Mouse (Mus musculus) spleen, adult 18-20 months (tissue): Measurements from ENCODE around the gene Sspn.

ENCODE experiments used
- DNase-seq, 2 experiments: peaks; one replicate each; pipeline ENCODE4 v3.0.0; 2022; ENCODE audit warnings: mixed read lengths in 2 of 2

Gene Sspn

DNA sequence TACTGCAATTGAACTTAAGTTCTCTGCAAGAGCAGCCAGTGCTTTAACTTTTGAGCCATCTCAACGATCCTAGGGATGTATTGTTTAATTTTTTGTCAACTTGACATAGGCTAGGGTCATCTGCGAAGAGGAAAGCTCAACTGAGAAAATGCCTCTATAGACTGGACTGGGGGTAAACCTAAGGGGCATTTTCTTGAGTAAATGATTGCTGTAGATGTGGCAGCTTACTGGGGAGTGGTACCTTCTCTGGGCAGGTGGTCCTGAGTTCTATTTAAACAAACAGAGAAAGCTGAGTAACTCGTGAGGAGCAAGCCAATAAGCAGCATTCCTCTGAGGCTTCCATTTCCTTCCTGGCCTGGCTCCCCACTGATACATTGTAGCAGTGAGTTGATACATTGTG lies at the start of gene Sspn:
Gene Sspn, plus strand, starts transcription at position 301 of the 400 bp plus-strand sequence.
- no peak for DNase-seq

DNA sequence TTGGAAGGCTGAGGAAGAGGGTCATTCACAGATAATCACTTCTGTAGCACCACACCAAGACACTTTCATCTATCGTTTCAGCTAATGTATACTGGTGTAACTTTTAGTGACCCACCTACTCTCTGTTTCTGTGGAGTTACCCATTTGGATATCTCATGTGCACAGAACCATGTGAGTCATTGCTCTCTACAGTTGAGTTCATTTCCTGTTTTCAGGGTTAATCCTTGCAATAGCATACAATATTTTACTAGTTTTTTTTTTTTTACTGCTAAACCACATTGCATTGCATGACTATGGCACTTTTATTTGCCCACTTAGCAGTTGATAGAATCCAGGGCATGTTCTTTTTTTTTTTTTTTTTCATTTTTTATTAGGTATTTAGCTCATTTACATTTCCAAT lies 48.4 kb upstream of the Sspn start:
- no peak for DNase-seq

DNA sequence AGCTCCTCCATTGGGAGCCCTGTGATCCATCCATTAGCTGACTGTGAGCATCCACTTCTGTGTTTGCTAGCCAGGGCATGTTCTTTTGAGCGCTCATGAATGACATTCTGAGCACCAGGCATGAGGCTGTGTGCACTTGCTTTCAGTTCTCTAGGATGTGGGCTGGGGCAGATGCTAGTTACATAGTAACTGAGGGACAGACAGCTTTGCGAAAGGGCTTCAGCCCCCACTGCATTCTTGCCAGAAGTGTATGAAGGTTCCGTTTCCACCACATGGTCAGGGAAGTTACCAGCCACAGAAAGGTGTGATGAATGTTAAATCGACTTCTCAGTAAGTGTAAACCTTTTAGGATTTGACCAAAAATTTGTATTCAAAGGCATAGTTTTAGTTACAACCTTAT lies 47.8 kb upstream of the Sspn start:
- no peak for DNase-seq

DNA sequence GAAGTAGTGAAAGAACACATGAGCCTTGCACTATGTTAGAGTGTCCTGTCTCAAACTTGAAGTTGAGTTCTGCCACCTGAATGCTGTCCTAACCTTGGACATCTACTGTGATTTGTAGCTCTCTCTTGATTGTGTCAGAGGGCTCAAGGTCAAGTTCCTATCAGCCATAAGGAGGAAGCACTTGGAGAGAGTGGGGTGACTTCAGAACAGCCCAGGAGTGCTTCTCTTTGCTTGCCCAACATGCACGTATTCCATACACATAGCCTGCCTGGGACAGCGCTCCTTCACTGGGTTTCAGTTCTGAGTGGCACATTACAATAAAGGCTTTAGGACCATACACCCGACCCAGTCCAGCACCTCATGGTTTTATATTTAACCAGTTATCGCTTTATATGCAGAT lies 46.4 kb upstream of the Sspn start:
- DNase-seq: no peak

DNA sequence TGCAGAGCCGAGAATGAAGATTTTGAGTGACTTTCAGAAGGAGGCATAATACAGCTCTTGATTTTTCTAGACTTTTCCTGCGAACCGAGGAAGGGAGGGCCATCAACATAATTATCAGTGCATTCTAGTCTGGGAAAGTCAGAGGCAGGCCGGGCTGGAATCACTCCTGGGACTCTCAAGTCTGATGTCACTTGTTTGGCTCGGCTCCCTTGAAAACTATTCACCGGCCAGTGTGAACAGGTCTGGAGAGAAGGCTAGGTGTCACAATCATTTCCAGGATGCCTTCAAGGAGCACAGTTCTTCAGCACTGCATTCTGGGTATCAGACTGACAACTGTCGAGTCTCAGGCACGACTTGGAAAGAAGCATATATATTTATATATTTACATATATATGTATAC lies 45.2 kb upstream of the Sspn start:
- DNase-seq: no peak

GRCm38 (mm10) chr6:145887719-145888118 lies 43.7 kb upstream of the Sspn start:
- no peak for DNase-seq

DNA sequence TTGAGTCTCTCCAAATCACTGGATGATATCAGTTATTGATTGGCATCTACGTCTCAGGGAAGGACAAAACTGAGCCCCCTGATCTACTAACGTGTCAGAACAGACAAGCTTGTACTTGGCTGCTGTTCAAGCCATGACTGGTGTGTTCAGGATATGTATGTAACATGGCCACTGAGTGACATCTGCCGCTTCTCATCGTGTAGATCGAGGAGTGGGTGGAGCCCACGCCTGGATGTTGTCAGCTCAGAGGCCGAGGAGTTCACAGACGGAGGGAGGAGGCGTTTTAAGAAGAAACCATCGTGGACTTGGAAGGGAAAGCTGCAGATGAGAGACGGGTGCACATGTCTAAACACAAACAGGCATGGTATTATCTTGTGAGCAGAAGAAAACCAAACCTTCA lies 39.5 kb upstream of the Sspn start:
- no peak for DNase-seq

GRCm38 (mm10) chr6:145892381-145893265 lies 38.8 kb upstream of the Sspn start:
- DNase-seq: no peak

GRCm38 (mm10) chr6:145893366-145894021 lies 37.9 kb upstream of the Sspn start:
- DNase-seq: peak; percentile 48 to 59

DNA sequence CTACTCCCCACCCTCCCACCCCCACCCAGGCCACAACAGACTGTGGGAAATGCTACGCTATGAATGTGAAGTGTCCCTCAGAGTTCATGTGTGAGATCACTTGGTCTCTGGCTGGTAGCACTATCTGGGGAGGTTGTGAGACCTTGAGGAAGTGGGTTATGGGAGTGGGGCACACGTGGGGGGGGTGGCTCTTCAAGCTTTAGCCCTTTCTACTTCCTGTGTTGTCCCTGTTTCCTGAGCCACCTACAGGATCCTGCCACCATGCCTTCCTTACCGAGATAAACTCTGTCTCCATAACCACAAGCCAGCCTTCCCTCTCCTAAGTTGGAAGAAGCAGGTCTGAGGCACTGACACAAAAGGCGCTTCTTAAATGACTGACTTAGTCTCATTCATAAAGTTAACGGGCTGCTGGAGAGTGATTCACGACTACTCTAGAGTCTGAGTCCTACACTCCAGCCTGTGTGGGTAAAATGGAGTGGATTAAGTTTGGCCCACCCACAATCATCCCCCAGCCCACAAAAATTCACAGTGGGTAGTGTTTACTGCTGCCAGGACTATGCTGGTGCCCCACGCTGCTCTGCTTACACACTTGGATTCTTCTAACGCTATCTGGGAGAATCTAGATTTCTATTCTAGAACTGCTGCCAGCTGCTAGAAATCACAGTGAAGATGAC lies 36.6 kb upstream of the Sspn start:
- DNase-seq: no peak

- DNase-seq: no peak
Observed at GRCm38 (mm10) chr6:145904169-145904568, 27.3 kb upstream of the Sspn start.

DNA sequence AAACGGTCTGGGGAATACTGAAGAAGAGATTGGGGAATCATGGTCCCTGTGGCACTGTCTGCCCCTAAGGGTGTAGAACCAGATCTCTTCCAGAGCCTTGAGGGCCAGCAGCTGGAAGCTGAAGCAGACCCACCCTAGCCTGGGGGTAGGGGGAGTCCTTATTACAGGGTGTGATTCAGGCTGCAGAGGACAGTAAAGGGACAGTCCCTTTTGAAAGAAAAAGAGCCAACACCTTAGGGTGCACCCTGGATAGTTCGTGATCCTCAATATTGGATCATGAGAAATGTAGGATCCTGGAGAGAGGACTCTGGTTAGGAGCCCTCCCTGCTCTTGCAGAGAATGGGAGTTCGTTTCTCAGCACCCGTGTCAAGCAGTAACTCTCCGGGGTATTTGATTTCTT lies 26.8 kb upstream of the Sspn start:
- DNase-seq: no peak

GRCm38 (mm10) chr6:145906096-145906890 lies 25.1 kb upstream of the Sspn start:
- DNase-seq: no peak

GRCm38 (mm10) chr6:145909943-145910342 lies 21.5 kb upstream of the Sspn start:
- DNase-seq: no peak

DNA sequence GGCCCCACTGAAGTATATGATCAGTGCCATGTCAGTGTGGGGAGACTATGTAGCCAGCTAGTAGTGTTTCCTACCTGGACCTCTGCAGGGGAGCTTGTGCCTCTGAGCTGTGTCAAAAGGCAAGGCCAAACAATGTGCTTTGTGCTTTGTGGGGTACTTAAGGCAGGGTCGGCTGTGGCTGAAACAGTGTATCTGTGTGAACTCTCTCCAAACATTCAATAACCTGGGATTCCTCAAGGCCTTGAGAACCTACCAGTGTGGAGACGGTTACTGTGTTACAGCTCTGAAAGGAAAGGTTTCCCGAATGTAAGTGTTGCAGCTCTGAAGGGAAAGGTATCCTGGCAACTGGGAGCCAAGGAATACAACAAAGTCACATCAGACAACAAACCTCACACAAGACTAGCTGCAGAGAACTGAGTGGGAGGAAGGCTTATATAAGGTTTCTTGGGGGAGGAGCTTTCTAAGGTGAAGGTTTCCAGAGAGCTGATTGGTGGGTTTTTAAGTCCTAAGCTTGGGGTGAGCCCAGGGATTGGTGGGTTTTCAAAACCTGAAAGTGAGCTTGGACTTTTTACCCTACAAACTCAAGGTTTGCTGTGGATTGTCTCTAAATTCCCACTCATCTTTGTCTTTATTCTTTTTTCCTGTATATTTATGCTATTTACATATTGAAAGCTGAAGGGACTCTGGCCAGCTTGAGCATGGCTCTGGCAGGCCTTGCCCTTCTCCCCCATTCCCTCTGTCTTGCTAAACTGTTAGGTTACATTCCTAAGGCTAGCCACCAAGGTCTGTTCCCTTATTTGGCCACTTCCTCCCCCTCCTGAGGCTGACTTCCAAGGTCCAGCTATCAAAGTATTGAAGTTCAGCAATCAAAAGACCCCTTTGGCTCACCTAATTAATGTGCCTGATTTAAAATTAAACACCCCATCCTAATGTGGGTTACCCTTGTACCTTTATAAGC lies 20.7 kb upstream of the Sspn start:
- DNase-seq: no peak

DNA sequence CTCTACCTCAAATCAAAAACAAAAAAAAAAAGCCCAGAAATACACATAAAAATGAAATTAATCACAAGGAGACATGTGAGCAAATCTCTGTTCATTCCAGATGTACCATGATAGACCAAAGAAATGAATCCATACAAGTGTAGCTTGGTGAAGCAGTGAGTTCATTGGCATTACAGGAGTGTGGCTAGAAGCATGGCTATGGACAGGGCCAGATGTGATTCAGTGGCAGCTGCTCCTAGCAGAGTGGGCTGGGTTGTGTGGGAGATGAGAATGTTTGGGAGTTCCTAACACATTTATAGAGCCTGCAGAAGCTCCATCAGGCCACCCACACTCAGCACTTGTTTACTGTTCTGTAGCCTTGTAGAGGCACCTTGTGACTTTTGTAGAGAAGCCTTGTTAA lies 19.2 kb upstream of the Sspn start:
- no peak for DNase-seq

DNA sequence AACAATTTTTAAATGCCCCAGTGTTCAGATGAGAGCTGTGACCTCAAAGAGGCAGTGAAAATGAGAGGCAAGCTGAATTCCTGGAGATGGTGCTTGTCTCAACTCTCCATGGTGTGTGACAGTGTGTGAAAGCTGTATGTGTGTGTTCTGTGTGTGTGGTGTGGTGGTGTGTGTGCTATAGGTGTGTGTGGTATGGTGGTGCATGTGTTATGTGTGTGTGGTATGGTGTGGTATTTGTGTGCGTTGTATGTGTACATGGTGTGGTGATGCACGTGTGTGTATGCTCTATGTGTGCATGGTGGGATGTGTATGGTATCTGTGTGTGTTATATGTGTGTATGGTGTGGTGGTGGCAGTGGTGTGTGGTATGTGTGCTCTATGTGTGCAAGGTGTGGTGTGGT lies 16.0 kb upstream of the Sspn start:
- no peak for DNase-seq

DNA sequence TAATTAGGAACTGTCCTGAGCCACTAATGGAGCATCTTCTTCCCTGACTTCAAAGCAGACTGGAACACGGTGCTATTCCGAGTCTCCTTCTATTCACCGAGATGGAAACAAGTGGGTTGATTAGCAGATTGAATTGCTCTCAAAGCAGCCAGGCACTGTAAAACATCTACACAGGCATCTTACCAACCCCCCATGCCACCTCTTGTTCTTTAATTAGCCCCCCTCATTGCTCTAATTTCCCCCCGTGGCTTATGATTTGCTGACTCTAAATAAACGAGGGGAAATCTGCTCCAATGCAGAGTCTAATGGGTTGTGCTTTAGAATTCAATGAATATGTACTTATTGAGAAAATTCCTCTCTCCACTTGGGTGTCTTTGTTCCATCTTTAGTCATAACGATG lies 15.0 kb upstream of the Sspn start:
- DNase-seq: no peak

- no peak for DNase-seq
Observed at GRCm38 (mm10) chr6:145918236-145918635, 13.2 kb upstream of the Sspn start.

DNA sequence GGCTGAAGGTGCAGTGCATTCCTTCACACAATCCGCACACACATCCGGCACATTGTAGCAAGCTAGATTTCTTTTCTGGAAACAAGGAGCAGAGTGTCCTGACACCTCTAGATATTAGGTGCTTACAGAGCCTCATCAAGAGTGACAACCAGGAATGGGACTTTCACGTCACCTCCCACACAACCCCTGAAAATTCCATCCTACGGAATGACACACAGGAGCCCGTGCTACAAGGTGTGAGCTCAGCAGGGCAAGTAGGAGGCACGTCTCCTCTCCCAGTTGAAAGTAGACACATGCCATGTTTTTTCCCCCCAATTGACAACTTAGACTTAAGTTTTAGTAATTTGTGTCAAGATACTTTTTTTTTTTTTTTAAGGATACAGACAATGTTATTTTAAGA lies 7.8 kb upstream of the Sspn start:
- no peak for DNase-seq

DNA sequence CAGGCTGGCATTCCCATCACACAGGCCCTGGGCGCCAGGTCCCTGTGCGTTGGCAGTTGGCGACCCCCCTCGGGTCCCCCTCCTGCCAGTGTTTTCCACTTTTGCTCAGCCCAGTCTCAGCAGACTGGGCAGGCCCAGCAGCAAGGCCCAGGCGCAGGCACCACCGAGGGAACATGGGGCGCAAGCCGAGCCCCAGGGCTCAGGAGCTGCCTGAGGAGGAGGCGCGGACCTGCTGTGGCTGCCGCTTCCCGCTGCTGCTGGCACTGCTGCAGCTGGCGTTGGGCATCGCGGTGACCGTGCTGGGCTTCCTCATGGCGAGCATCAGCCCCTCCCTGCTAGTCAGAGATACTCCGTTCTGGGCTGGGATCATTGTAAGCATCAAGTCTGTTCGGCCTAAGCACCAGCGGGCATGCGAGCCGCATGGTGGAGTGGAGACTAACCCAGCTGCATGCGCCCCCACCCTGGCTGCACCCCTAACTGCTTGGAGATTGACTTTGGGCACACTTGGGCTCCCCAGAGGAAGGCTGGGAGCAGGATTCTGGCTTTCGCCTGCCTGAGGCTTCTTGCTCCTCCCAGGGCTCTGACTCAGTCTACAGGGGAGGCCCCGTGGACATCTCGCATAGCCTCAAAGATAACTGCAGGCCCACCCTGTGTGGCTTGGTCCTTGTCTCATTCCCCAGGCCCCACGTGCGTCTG lies 2.7 kb downstream of the Sspn start:
- DNase-seq: peak; percentile 8 to 14
